Mouse (Mus musculus) retina, adult 2 months (tissue): Measurements from ENCODE around the gene Cnp.

Source experiments
- DNase-seq: peaks from one replicate; pipeline ENCODE4 v3.0.0-alpha.2; 2012; ENCODE audit warnings: low read depth, low spot score

Cnp gene

GRCm38 (mm10) chr11:100619982-100620381, 45.3 kb downstream of the Cnp start, which contains the start of gene Dnajc7:
Gene Dnajc7 (minus strand): TSS chr11:100620168.
- no peak for DNase-seq

DNA sequence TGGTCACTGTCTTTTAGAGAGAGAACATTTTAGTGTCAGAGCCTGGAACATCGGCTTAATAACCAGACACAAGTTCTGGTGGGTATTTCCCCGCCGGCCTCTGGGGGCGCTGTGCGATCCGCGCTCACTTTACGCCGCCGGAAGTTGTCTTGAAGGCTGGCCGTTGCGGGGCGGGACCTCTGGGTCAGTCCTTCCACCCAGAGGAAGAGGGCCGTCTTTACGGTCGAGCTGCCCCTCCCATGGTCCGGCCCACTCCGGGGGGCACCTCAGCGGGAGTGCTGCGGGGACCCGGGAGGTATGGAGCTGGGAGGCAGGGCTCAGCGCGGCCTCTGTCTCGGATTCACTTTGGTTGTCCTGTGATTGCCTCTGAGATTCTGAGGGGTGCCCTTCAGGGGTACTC, 48.0 kb downstream of the Cnp start:
- peak; percentile 82 for DNase-seq

DNA sequence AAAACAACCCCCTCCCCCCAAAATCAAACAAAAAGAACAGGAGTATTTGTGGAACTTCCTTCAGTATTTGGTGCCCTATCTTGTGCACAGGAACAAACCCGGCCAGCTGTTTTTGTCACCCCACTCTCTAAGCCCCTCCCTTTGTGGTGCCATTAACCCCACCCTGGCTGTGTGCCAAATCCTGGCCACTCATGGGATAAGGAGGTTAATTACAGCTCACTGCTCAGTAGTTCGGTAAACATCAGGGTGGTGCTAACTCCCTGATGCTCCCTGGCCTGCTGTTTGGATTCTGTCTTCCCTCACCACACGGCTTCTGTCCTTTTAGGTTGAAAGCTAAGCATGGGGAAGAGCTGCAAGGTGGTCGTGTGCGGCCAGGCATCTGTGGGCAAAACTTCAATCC, 49.2 kb downstream of the Cnp start:
- no peak for DNase-seq

DNA sequence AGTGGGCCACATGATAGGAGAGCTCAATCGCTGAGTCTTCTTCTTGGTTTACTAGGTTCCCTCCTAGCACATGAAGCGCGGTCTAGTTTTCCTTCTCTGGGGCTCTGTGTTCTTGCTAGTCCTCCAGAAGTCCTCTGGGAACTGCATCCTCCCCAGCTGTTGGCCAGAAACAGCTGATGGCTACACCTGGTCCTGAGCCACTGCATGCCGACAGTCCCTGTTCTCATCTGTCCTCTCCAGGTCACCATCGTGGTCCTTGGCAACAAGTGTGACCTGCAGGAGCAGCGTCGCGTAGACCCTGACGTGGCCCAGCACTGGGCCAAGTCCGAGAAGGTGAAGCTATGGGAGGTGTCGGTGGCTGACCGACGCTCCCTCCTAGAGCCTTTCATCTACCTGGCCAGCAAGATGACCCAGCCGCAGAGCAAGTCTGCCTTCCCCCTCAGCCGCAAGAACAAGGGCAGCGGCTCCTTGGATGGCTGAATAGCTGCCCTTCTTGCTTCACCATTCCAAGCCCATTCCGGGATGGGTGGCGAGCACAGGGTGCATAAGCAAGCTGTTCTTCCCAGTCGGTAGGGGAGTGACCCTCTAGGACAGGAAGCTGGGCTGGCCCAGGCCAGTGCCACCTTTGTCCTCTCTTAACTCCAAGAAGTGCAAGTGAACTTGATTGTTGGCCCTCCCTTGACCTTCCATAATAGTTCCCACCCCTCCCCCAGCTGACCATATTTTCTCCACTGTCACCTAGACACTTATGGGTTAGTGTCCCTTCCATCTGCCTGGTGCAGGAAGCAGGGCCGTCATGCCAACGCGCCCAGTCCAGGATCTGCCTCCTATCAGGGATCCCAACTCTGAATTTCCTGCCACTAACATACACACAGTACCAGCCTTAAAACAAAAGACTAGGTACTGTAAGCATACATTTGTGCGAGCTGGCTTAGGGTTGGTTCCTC, 51.3 kb downstream of the Cnp start:
- DNase-seq: no peak

- DNase-seq: no peak
These were observed 52.0 kb downstream of the Cnp start for GRCm38 (mm10) chr11:100626701-100627195.

DNA sequence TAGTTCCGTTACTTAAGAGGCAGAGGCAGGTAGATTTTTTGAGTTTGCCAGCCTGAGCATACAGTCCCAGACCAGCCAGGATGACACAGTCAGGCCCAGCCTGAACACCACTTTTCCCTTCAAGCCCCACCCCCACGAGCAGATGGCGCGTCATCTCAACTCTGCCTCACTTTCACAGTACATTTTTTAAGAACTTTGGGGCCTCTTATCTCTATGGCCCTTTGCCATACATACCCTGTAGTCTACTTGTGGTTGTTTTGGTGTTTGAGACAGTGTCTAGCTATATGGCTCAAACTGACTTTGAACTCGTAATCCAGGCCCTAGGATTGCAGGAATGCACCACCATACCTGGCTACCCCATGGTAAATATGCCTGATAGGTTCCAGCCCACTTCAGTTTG, 53.4 kb downstream of the Cnp start:
- no peak for DNase-seq

- DNase-seq: no peak
These were observed 54.2 kb downstream of the Cnp start for GRCm38 (mm10) chr11:100628862-100629352.

- no peak for DNase-seq
These were observed 59.8 kb downstream of the Cnp start for GRCm38 (mm10) chr11:100634530-100634929.

DNA sequence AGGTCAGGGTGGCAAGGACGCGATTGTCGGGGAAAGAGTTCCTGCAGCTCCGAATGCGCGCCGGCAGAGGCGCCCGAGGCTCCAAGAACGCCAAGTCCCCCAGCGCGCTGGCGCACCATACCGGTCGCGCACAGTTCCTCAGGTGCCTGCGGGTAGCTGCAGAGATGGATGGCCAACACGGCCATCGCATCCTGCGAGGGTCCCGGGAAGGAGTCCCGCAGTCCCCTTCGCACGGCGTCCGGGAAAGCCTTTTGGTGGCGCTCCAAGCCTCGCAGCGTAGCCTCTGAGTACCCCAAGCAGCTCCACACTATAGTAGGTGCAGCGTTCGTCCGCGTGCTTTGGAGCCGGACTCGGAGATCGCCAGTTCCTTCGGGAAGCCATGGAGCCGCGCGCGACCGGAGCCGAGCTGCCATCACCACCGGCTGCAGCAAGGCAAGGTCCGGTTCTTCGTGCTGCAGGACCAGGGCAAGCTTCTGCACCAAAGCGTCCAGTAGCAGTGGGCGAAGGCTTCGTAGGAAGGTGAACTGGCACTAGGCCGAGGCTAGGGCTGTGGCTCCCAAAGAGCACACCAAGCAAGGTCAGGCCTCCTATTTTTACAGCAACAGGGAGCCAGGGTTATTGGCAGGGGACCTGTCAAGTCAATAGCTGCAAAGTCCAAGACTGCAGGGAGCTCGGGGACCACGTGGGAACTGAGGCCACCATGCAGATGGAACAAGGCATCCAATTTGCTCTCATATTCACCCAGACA, 65.6 kb downstream of the Cnp start:
- DNase-seq: no peak
